Mouse (Mus musculus): ENCODE measurements around the gene Ctdnep1.
A peak's percentile ranks its signal among the peaks of the same experiment; 100 is the strongest.

Ctdnep1 gene

GRCm38 (mm10) chr11:69983377-69983776, 2.4 kb downstream of the Ctdnep1 start:
- no peak for DNase-seq (ENCODE audit: low spot score in 2 of 2)

- DNase-seq (ENCODE audit: low spot score in 2 of 2) = no peak
Measured at GRCm38 (mm10) chr11:69984431-69984830, 3.5 kb downstream of the Ctdnep1 start.

- DNase-seq (ENCODE audit: low spot score in 2 of 2) = no peak
Measured at GRCm38 (mm10) chr11:69989949-69990348, 9.0 kb downstream of the Ctdnep1 start.

- peak; percentile 91 to 93 for DNase-seq (ENCODE audit: low spot score in 2 of 2)
Measured at GRCm38 (mm10) chr11:69990850-69991691, 10.1 kb downstream of the Ctdnep1 start, which contains the start of gene Gabarap. TSS of gene Gabarap (plus strand) at chr11:69991143.

GRCm38 (mm10) chr11:69991711-69992110, 10.8 kb downstream of the Ctdnep1 start:
- DNase-seq (ENCODE audit: low spot score in 2 of 2) = no peak

GRCm38 (mm10) chr11:69992396-69992795, 11.4 kb downstream of the Ctdnep1 start:
- no peak for DNase-seq (ENCODE audit: low spot score in 2 of 2)

- no peak for DNase-seq (ENCODE audit: low spot score in 2 of 2)
Measured at GRCm38 (mm10) chr11:69992932-69993331, 12.0 kb downstream of the Ctdnep1 start.

- DNase-seq (ENCODE audit: low spot score in 2 of 2) = no peak
Measured at GRCm38 (mm10) chr11:69994401-69995090, 13.6 kb downstream of the Ctdnep1 start.

- peak; percentile 87 to 98 for DNase-seq (ENCODE audit: low spot score in 2 of 2)
Measured at GRCm38 (mm10) chr11:69995391-69995960, 14.5 kb downstream of the Ctdnep1 start, which contains the start of gene Phf23. TSS of gene Phf23 (plus strand) at chr11:69995777.

GRCm38 (mm10) chr11:69996161-69997061, 15.5 kb downstream of the Ctdnep1 start:
- DNase-seq (ENCODE audit: low spot score in 2 of 2) = peak in 1 of 2 experiments; percentile 56

GRCm38 (mm10) chr11:69997070-69997509, 16.1 kb downstream of the Ctdnep1 start:
- peak; percentile 85 to 88 for DNase-seq (ENCODE audit: low spot score in 2 of 2)

GRCm38 (mm10) chr11:69998567-69999491, 17.9 kb downstream of the Ctdnep1 start:
- DNase-seq (ENCODE audit: low spot score in 2 of 2) = no peak

GRCm38 (mm10) chr11:69999666-70000065, 18.7 kb downstream of the Ctdnep1 start:
- DNase-seq (ENCODE audit: low spot score in 2 of 2) = no peak

- DNase-seq (ENCODE audit: low spot score in 2 of 2) = peak; percentile 80 to 87
Measured at GRCm38 (mm10) chr11:70000396-70000898, 19.5 kb downstream of the Ctdnep1 start, which contains the start of gene Dvl2. TSS of gene Dvl2 (plus strand) at chr11:70000595.

- no peak for DNase-seq (ENCODE audit: low spot score in 2 of 2)
Measured at GRCm38 (mm10) chr11:70001159-70001558, 20.2 kb downstream of the Ctdnep1 start.

GRCm38 (mm10) chr11:70001865-70002264, 20.9 kb downstream of the Ctdnep1 start:
- DNase-seq (ENCODE audit: low spot score in 2 of 2) = no peak

- no peak for DNase-seq (ENCODE audit: low spot score in 2 of 2)
Measured at GRCm38 (mm10) chr11:70002471-70002870, 21.5 kb downstream of the Ctdnep1 start.

- DNase-seq (ENCODE audit: low spot score in 2 of 2) = no peak
Measured at GRCm38 (mm10) chr11:70005521-70005920, 24.6 kb downstream of the Ctdnep1 start.

- DNase-seq (ENCODE audit: low spot score in 2 of 2) = no peak
Measured at GRCm38 (mm10) chr11:70010033-70010432, 29.1 kb downstream of the Ctdnep1 start.

- DNase-seq (ENCODE audit: low spot score in 2 of 2) = no peak
Measured at GRCm38 (mm10) chr11:70010548-70010947, 29.6 kb downstream of the Ctdnep1 start.
